In the genomic region with DNA sequence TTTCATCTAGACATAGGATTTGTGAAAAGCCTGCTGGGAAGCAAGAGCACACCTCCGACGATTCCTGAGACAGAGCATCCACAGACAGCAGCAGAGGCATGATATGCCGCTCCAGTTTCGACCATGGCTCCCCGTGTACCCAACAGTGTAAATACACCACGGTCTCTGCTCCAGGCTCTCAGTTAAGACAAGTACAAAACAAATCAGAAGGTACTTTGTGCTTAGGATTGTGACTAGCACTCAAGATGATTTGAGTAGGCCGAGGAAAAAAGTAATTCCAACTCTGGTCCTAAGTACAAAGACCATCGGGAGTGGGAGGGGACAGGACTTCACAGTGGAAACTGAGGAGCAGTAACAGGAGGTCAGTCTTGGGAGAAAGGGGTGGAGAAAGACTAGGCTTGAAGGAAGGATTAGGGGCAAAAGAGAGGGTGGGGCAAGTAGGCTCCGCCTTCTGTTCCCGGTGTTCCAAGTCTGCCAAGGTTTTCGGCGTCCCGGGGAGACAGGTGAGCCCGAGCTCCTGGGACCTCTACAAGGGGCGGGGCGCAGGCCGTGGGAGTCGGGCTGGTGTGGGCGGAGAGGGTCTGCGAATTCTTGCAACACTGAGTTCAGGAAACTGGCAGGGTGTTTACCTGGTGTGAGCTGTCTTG, we compare ENCODE assay signal across 9 mouse cellular contexts. TPM values are rescaled to one million over a fixed set of nuclear protein-coding genes. Genes with fewer than 3 reads are reported as not detected.
DNase-seq lines count a peak whose midpoint lies in the region; ATAC-seq lines count a peak whose summit lies in the region.
"Had no signal": no experiment of that assay in that cellular context is flagged by ENCODE, and none has a peak within 500 bp of the region (broad histone marks: within the 10 kb centered on the region; RNA-seq: fewer than 3 reads in every experiment).

TSS of gene Tmem139 (plus strand) at position 447 of the 647 bp plus-strand sequence.

- H3K4me2 ChIP-seq in heart, embryonic 16.5 days (ENCODE audit: low read depth, low read length), result peak within 1 kb of the TSS; percentile 46
- peak within 1 kb of the TSS; percentile 34 for H3K4me2 ChIP-seq in embryonic facial prominence, embryonic 14.5 days (ENCODE audit: low read depth, low read length)

- H3K9ac ChIP-seq in heart, embryonic 16.5 days (ENCODE audit: low read length), result peak within 1 kb of the TSS; percentile 55; the same call in 1 of the 2 replicates
- H3K9ac ChIP-seq in embryonic facial prominence, embryonic 14.5 days (ENCODE audit: low read depth, low read length), result no peak within 1 kb of the TSS; the same call in 1 of the 2 replicates

- no peak for ATAC-seq in heart, embryonic 16.5 days (replicated peaks; ENCODE audit: extremely low read depth, insufficient read depth, low FRiP score)
- ATAC-seq in embryonic facial prominence, embryonic 14.5 days (ENCODE audit: low read depth), result no peak
- no peak for ATAC-seq in megakaryocyte progenitor cell, adult 5-6 weeks (replicated peaks; ENCODE audit: poor library complexity)
- no peak for ATAC-seq in monocyte, adult 5-6 weeks (replicated peaks; ENCODE audit: insufficient number of reproducible peaks, low FRiP score, low TSS enrichment, poor library complexity, severe bottlenecking)

- H3K4me1 ChIP-seq in heart, embryonic 16.5 days (ENCODE audit: control insufficient read depth, insufficient read depth, low read length), result peaks cover 5% of the 10 kb centered on the region; the same call in 1 of the 2 replicates
- H3K4me1 ChIP-seq in embryonic facial prominence, embryonic 14.5 days (ENCODE audit: control insufficient read depth, insufficient read depth, low read length), result peaks cover 14% of the 10 kb centered on the region; the same call in 1 of the 2 replicates

- H3K4me3 ChIP-seq in heart, embryonic 16.5 days (ENCODE audit: low read length), result peak within 1 kb of the TSS; percentile 21
- peak within 1 kb of the TSS; percentile 20; the same call in 1 of the 2 replicates for H3K4me3 ChIP-seq in embryonic facial prominence, embryonic 14.5 days (ENCODE audit: low read depth, low read length)

- WGBS in heart, embryonic 16.5 days, result 19% methylated on average over 20 of the region's 20 CpGs
- 17% methylated on average over 20 of the region's 20 CpGs for WGBS in embryonic facial prominence, embryonic 14.5 days

- no peaks in the 10 kb centered on the region for H3K36me3 ChIP-seq in heart, embryonic 16.5 days (ENCODE audit: control insufficient read depth, insufficient read depth)
- no peaks in the 10 kb centered on the region for H3K36me3 ChIP-seq in embryonic facial prominence, embryonic 14.5 days (ENCODE audit: control insufficient read depth, insufficient read depth, low read length)

- DNase-seq in heart, postnatal 4 days, result no peak
- DNase-seq in embryonic facial prominence, embryonic 14.5 days (ENCODE audit: low spot score), result peak; percentile 16
- peak; percentile 33 to 52 for DNase-seq in kidney, postnatal 4 days
- DNase-seq in lung, postnatal 14 days, result peak; percentile 63
- no peak for DNase-seq in Muller cell, postnatal 12 days (ENCODE audit: inconsistent ontology term)
- DNase-seq: gastrocnemius, postnatal 36 days had no signal

- H3K9me3 ChIP-seq in heart, embryonic 16.5 days (replicated peaks; ENCODE audit: control insufficient read depth, low read length), result no peaks in the 10 kb centered on the region
- H3K9me3 ChIP-seq in embryonic facial prominence, embryonic 14.5 days (ENCODE audit: control insufficient read depth, low read length), result no peaks in the 10 kb centered on the region

- H3K27ac ChIP-seq in heart, embryonic 16.5 days (ENCODE audit: low read length), result no peak within 1 kb of the TSS
- no peak within 1 kb of the TSS for H3K27ac ChIP-seq in embryonic facial prominence, embryonic 14.5 days (replicated peaks; ENCODE audit: low read depth, low read length)

- no peaks in the 10 kb centered on the region for H3K27me3 ChIP-seq in heart, embryonic 16.5 days (ENCODE audit: control insufficient read depth, insufficient read depth, low read length)
- H3K27me3 ChIP-seq in embryonic facial prominence, embryonic 14.5 days (replicated peaks; ENCODE audit: control insufficient read depth, insufficient read depth, low read length), result no peaks in the 10 kb centered on the region

RNA-seq across cellular contexts. Expression of gene Tmem139, which starts in this region (rescaled TPM):
- 0.20 and 0.34 TPM in 2 replicates for polyA plus RNA-seq in heart, embryonic 16.5 days (2015; fragmentation: Nextera tagmentation; extraction: Ambion mirVana)
- total RNA-seq in heart, postnatal 4 days (2021), result under 1 TPM in 1 of 2 experiments, not detected in 1; 0.38 TPM
- 0.89 and 1.0 TPM in 2 replicates for polyA plus RNA-seq in embryonic facial prominence, embryonic 14.5 days (2014; fragmentation: Nextera tagmentation; extraction: Ambion mirVana)
- total RNA-seq in megakaryocyte progenitor cell, adult 5-6 weeks (2015), result not detected in 2 replicates
- total RNA-seq in megakaryocyte progenitor cell, adult 5-6 weeks (2017), result not detected in 2 replicates
- not detected in 3 replicates for total RNA-seq in monocyte, adult 5-6 weeks (2017)

Comparison
In these comparisons a context has a peak if more than half of its experiments do, and no peak if none do; other contexts are left out.
1. DNase-seq: peak in embryonic facial prominence, embryonic 14.5 days (single experiment), kidney, postnatal 4 days (2 of 2) and lung, postnatal 14 days (single experiment); none in heart, postnatal 4 days (single experiment) and Muller cell, postnatal 12 days (single experiment).